Mouse (Mus musculus) ovary, adult 10 weeks (tissue): ENCODE measurements around the gene Slc15a5. TPM values are rescaled to one million over a fixed set of nuclear protein-coding genes. Genes with fewer than 3 reads are reported as not detected.

ENCODE experiments used
- polyA plus RNA-seq: library from polyadenylated mRNA; stranded (reverse); fragments of 350-450 nt; fragmentation: Illumina TruSeq; extraction: RNeasy Lipid Tissue Mini Kit (QIAGEN cat#74804); gene quantifications from one replicate; pipeline ENCODE4 v1.2.3, GENCODE M21; 2014

Gene Slc15a5
- 2.9 TPM for polyA plus RNA-seq

DNA sequence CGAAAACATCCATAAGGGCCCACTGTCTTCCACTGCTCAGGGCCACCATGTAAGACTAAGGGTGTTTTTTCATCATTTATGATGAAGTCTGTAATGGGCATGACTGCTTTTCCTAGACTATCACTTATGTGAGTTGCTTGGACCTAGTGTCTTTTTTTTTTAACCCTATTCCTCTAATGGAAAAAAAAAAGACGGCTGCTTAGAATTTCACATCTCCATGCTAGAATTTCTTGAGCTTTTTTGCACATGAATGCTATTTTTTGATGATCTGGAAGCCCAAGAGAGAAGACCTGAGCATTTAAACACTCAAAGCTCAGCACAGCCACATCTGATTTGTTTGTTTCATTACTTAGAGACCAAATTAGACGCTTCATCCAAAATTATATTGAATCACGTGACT lies at the start of gene Slc15a5:
Gene Slc15a5, minus strand, starts transcription at position 101 of the 400 bp plus-strand sequence.

Other genes with a start within 250 kb of the Slc15a5 start
- 1,528 TPM for gene Mgst1, start 60.4 kb upstream of the Slc15a5 start, polyA plus RNA-seq